Mouse (Mus musculus): ENCODE measurements at regions not wholly inside any gene's neighbourhood (a gene's known extent, or its start where the extent isn't known, plus 50 kb on each side); places are given as distances from the start of the nearest gene placed in this dataset.

DNA sequence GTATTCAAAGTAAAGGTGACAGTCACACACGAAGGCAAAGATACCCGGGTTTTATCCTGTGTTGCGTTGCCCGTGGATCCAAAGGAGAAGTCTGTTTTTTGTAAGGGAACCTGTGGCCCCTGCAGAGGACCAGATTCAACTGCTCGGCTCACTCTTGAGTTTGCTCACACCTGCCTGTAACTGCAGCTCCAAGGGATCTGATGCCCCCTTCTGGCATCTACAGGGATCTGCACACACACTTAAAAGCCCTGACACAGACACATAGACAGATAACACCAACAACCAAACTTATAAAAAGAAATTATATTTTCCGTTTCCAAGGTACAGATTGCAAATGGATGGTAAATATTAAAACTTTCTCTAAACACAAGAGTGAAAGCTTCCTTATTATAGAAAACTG, 223.3 kb upstream of the 1700056E22Rik start:
- ATAC-seq (ENCODE audit: poor library complexity, severe bottlenecking), result no peak

DNA sequence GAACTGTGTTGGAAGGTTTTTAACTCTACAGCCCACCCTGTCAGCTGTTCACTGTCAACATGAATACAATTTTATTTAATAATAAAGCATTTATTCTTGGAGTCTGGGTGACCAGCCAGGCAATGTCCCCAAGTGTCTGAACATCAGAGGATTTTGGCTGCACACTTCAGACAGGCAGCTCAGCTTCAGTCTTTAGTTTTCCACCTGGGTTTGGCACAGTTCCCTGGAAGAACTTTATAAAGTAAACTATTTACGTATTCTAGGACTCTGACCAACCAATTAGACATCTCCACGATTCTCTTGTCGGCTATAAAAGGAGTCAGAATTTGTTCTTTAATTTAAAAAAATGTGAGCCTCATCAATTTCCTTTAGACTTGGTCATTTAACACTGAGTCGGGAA, 220.8 kb upstream of the 1700056E22Rik start:
- ATAC-seq (ENCODE audit: poor library complexity, severe bottlenecking), result no peak

GRCm38 (mm10) chr1:184244730-184245488, 210.8 kb upstream of the 1700056E22Rik start:
- ATAC-seq (ENCODE audit: poor library complexity, severe bottlenecking), result no peak

GRCm38 (mm10) chr1:184244296-184244695, 210.2 kb upstream of the 1700056E22Rik start:
- ATAC-seq (ENCODE audit: poor library complexity, severe bottlenecking), result no peak

DNA sequence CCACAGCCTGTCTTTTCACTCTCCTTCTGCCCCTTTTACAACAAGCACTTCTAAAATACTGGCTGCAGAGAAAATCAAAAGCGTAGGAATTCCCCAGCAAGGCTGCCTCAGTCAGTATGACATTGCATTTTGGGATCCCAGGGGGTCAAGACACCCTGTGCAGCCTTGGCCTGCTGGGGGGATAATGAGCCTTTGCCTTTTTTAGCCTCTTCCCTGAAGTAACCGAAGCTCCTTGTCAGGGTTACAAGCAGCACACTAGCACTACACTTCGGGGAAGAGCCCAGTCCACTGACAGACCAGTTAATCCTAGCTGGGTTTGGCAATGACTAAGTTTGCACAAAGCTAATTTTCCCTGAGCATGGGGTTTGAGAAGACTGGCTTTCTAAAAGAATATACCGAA, 207.7 kb upstream of the 1700056E22Rik start:
- no peak for ATAC-seq (ENCODE audit: poor library complexity, severe bottlenecking)

- ATAC-seq (ENCODE audit: poor library complexity, severe bottlenecking), result peak; percentile 79
Measured at GRCm38 (mm10) chr1:184235131-184235983, 201.3 kb upstream of the 1700056E22Rik start.

- ATAC-seq (ENCODE audit: poor library complexity, severe bottlenecking), result no peak
Measured at GRCm38 (mm10) chr1:184234320-184234988, 200.4 kb upstream of the 1700056E22Rik start.

DNA sequence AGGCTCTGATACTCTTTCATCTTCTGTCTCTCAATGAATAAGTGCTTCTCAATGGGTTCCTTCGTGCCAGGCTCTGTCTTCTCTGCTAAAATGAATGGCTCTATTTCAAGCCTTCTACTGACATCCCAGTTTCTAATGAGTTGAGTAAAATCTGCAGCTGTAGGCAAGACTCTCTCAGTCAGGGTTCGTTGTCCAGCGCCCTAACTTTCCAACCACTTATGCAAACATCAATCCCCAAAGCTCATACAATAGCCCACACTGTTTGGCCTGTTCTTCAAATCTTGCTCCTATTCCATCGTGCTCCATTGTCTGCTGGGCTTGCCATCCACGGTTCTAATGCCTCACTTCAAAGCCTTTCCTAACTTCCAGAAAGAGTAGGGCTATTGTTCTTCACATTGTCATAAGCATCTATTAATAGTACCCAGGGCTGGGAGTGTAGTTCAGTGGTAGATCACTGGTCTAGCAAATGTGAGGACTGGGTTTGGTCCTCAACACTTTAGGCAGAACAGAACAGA, 199.7 kb upstream of the 1700056E22Rik start:
- ATAC-seq (ENCODE audit: poor library complexity, severe bottlenecking), result no peak

GRCm38 (mm10) chr1:184222326-184222725, 188.2 kb upstream of the 1700056E22Rik start:
- ATAC-seq (ENCODE audit: poor library complexity, severe bottlenecking), result no peak

GRCm38 (mm10) chr1:184221792-184222191, 187.7 kb upstream of the 1700056E22Rik start:
- ATAC-seq (ENCODE audit: poor library complexity, severe bottlenecking), result no peak

DNA sequence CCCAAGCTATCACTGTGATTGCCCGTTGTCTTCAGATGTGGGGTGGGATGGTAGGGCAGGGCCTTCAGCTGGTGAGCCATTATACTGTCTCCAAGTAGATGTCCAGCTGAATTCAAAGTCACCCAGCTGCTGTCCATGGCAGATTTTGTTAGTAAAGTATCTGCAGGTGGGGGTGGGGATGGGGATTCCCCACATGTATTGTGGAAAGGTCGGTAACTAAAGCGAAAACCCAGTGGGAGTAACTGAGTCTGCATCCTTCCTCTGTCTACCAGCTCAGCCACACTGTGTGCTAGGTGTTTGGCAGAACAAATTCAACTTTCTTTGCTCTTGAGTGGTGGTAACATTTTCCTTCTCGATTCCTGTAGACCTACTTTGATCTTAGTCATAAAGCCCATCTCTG, 163.2 kb upstream of the 1700056E22Rik start:
- ATAC-seq (ENCODE audit: poor library complexity, severe bottlenecking), result no peak

DNA sequence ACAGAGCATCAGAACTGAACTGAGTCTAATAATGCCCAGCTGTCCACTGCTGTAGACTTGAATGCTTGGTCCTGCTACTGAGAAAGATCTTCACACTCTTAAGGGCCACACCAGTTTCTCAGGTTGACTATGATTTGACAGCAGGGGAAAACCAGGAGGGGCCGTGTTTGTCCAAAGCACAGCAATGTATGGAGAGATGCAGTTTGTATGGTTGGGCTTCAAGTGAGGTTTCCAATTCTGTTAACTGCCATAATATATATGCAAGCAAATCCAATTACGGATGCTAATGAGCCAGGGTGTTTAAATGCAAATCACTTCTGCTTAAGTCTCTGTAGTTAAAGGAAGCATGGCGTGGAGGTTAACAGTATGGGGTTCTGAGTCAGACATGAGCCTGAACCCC, 157.2 kb upstream of the 1700056E22Rik start:
- ATAC-seq (ENCODE audit: poor library complexity, severe bottlenecking), result no peak

DNA sequence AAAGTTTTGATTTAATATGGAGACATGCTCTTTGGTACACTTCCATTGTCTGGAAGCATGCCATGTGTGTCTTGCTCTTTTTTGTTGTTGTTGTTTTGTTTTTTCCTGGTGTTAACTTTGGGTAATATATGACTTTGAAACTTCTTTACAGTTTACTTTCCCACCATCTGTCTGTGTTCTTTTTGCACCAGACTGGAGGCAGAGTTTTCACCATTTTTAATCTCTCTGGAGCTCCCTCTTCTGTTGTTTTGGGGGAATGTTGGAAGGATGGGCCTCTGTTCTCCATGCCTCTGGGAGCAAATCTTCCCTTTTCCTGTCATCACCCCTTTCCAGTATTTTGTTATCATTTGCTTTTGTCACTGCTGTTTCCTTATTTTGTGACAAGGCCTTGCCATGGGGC, 153.5 kb upstream of the 1700056E22Rik start:
- no peak for ATAC-seq (ENCODE audit: poor library complexity, severe bottlenecking)

GRCm38 (mm10) chr1:184182163-184182562, 148.1 kb upstream of the 1700056E22Rik start:
- ATAC-seq (ENCODE audit: poor library complexity, severe bottlenecking), result no peak

DNA sequence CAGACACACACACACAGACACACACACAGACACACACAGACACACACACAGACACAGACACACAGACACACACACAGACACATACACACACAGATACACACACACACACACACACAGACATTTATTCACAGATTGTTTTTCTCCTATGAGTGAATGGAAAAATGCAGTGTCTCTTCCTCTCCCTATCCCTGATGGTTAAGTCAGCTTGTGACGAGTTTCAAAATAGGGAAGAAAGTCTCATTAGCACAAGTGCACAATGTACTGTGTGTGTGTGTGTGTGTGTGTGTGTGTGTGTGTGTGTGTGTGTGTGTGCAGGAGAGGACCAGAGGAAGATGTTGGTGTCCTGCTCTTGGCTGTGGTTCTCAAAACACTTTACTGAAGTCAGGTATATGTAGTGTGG, 140.3 kb upstream of the 1700056E22Rik start:
- ATAC-seq (ENCODE audit: poor library complexity, severe bottlenecking), result peak; percentile 39

DNA sequence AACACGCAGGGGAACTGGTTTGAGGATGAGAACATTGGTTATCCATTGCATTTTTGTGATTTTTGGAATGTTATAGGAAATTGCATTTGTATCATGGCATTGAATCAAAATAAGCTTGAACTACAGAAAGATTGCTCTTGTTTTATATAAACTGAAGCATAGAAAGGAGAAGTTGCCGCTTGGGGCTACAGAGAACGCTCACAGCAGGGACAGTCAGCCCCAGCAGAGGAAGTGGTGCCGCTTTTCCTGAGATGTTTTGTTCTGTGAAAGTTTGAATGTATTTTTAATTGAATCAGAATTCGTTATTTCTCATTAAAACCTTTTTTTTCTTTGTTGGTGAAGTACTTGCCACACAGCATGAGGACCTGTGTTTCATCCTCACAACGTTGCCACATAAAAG, 139.6 kb upstream of the 1700056E22Rik start:
- ATAC-seq (ENCODE audit: poor library complexity, severe bottlenecking), result peak; percentile 66

GRCm38 (mm10) chr1:184172986-184173385, 138.9 kb upstream of the 1700056E22Rik start:
- no peak for ATAC-seq (ENCODE audit: poor library complexity, severe bottlenecking)

- ATAC-seq (ENCODE audit: poor library complexity, severe bottlenecking), result no peak
Measured at GRCm38 (mm10) chr1:184171601-184172000, 137.5 kb upstream of the 1700056E22Rik start.

DNA sequence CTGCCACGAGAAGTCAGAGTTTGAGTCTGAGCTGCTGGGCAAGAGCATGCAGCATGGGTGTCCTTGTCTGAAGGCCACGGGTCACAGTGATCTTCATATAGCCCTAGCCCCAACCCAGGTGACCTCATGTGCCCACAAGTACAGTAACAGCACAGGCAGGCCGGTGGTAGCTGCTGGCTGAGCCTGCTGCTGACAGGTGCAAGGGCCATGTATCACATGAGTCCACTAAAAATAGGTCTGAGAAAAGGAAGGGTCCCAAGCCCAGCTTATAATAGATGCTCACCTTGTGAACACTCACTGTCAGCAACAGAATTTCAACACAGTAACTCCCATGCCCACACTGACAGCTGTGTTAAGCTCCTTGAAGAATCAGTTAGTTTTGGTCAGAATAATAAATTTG, 136.8 kb upstream of the 1700056E22Rik start:
- no peak for ATAC-seq (ENCODE audit: poor library complexity, severe bottlenecking)

DNA sequence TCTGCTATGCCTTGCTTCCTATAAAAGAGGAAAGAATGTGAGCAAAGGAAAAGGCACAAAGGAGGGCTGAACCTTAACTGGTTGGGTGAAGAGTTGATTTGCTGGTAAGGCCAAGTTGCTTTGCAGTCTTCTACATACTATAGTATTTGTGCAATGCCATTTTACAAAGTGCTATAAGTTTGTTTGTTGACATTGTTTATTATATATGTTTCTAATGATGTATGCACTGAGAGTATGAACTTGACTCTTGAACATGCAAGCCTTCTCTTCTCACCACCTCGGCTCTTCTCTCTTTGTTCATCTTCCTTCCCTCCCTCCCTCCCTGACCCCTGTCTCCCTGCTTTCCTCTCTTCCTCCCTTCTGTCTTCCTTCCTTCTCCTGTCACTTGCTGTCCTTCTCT, 135.9 kb upstream of the 1700056E22Rik start:
- ATAC-seq (ENCODE audit: poor library complexity, severe bottlenecking), result no peak

Measured in megakaryocyte, adult 5-6 weeks (primary cell).